Mouse (Mus musculus) E14TG2a.4 (cell line): ENCODE results near the gene S100z.

Experiments
- CTCF ChIP-seq: conservative IDR thresholded peaks from 2 replicates; pipeline ENCODE4 v1.5.1; 2014; ENCODE audit warnings: low read length
- NANOG ChIP-seq: IDR thresholded peaks from 2 replicates; pipeline ENCODE4 v1.6.1; 2014; ENCODE audit warnings: borderline replicate concordance, low read length, mixed read lengths
- POU5F1 ChIP-seq: IDR thresholded peaks from 2 replicates; pipeline ENCODE4 v1.6.1; 2014; ENCODE audit warnings: low read length, borderline replicate concordance

GRCm38 (mm10) chr13:95474294-95474693 is 4.2 kb downstream of the S100z start:
- no peak for TF ChIP-seq CTCF
- no peak for TF ChIP-seq NANOG
- TF ChIP-seq POU5F1: no peak
